Mouse (Mus musculus): ENCODE data around the gene Slc22a4. TPM values are rescaled to one million over a fixed set of nuclear protein-coding genes. Genes with fewer than 3 reads are reported as not detected.
A peak's percentile ranks its signal among the peaks of the same experiment; 100 is the strongest.

The Slc22a4 gene
- polyA plus RNA-seq, 1 experiment = 5.4 TPM

GRCm38 (mm10) chr11:54058056-54058617 lies 30.2 kb upstream of the Slc22a4 start:
- H3K36me3 ChIP-seq (ENCODE audit: control insufficient read depth, insufficient read depth, low read length) = no peaks in the 10 kb centered on the region

GRCm38 (mm10) chr11:54057428-54057827 lies 29.5 kb upstream of the Slc22a4 start:
- Histone ChIP-seq H3K27ac (ENCODE audit: insufficient read depth, low read length) (no peak overlapping the region), H3K27me3 (ENCODE audit: control insufficient read depth, insufficient read depth, low read length) (no peaks in the 10 kb centered on the region), H3K4me1 (ENCODE audit: control insufficient read depth, insufficient read depth, insufficient read length) (no peaks in the 10 kb centered on the region), H3K4me3 (ENCODE audit: extremely low read depth, insufficient read depth, insufficient read length) (no peak overlapping the region), H3K36me3 (ENCODE audit: control insufficient read depth, insufficient read depth, low read length) (no peaks in the 10 kb centered on the region)
- DNase-seq (ENCODE audit: low read depth in 1 of 2, low spot score in 2 of 2) = no peak
- 84% methylated on average over 2 of the region's 2 CpGs for WGBS
- no peak for TF ChIP-seq POLR2A (IDR thresholded peaks at IDR 0.05; ENCODE audit: low read depth, low read length)
- no peak for TF ChIP-seq CTCF (IDR thresholded peaks at IDR 0.05; ENCODE audit: extremely low read depth, insufficient read depth, insufficient read length, insufficient replicate concordance)

More at GRCm38 (mm10) chr11:54058056-54058617, 30.2 kb upstream of the Slc22a4 start:
- no peak overlapping the region for H3K27ac ChIP-seq (ENCODE audit: insufficient read depth, low read length)
- no peaks in the 10 kb centered on the region for H3K27me3 ChIP-seq (ENCODE audit: control insufficient read depth, insufficient read depth, low read length)
- no peak for DNase-seq (ENCODE audit: low read depth in 1 of 2, low spot score in 2 of 2)
- H3K4me1 ChIP-seq (ENCODE audit: control insufficient read depth, insufficient read depth, insufficient read length) = no peaks in the 10 kb centered on the region
- TF ChIP-seq CTCF (IDR thresholded peaks at IDR 0.05; ENCODE audit: extremely low read depth, insufficient read depth, insufficient read length, insufficient replicate concordance) (no peak), POLR2A (IDR thresholded peaks at IDR 0.05; ENCODE audit: low read depth, low read length) (no peak)
- H3K4me3 ChIP-seq (ENCODE audit: extremely low read depth, insufficient read depth, insufficient read length) = no peak overlapping the region
- 89% methylated on average over 10 of the region's 10 CpGs for WGBS

GRCm38 (mm10) chr11:54056132-54056531 lies 28.2 kb upstream of the Slc22a4 start:
- Histone ChIP-seq H3K4me3 (ENCODE audit: extremely low read depth, insufficient read depth, insufficient read length) (no peak overlapping the region), H3K27ac (ENCODE audit: insufficient read depth, low read length) (no peak overlapping the region), H3K4me1 (ENCODE audit: control insufficient read depth, insufficient read depth, insufficient read length) (no peaks in the 10 kb centered on the region), H3K36me3 (ENCODE audit: control insufficient read depth, insufficient read depth, low read length) (no peaks in the 10 kb centered on the region), H3K27me3 (ENCODE audit: control insufficient read depth, insufficient read depth, low read length) (no peaks in the 10 kb centered on the region)
- no peak for DNase-seq (ENCODE audit: low read depth in 1 of 2, low spot score in 2 of 2)
- WGBS = 85% methylated on average over 8 of the region's 8 CpGs
- TF ChIP-seq POLR2A (IDR thresholded peaks at IDR 0.05; ENCODE audit: low read depth, low read length) (no peak), CTCF (IDR thresholded peaks at IDR 0.05; ENCODE audit: extremely low read depth, insufficient read depth, insufficient read length, insufficient replicate concordance) (no peak)

- Histone ChIP-seq H3K4me1 (ENCODE audit: control insufficient read depth, insufficient read depth, insufficient read length) (no peaks in the 10 kb centered on the region), H3K27ac (ENCODE audit: insufficient read depth, low read length) (no peak overlapping the region), H3K36me3 (ENCODE audit: control insufficient read depth, insufficient read depth, low read length) (no peaks in the 10 kb centered on the region), H3K27me3 (ENCODE audit: control insufficient read depth, insufficient read depth, low read length) (no peaks in the 10 kb centered on the region), H3K4me3 (ENCODE audit: extremely low read depth, insufficient read depth, insufficient read length) (no peak overlapping the region)
- 14% methylated on average over 6 of the region's 6 CpGs for WGBS
- TF ChIP-seq CTCF (IDR thresholded peaks at IDR 0.05; ENCODE audit: extremely low read depth, insufficient read depth, insufficient read length, insufficient replicate concordance) = peak; percentile 17; the same call in 1 of the 2 replicates
- TF ChIP-seq POLR2A (IDR thresholded peaks at IDR 0.05; ENCODE audit: low read depth, low read length) = no peak
- peak in 1 of 2 experiments; percentile 8 for DNase-seq (ENCODE audit: low read depth in 1 of 2, low spot score in 2 of 2)
Observed at GRCm38 (mm10) chr11:54054257-54054656, 26.4 kb upstream of the Slc22a4 start.

GRCm38 (mm10) chr11:54053090-54053489 lies 25.2 kb upstream of the Slc22a4 start:
- 46% methylated on average over 7 of the region's 7 CpGs for WGBS
- H3K4me3 ChIP-seq (ENCODE audit: extremely low read depth, insufficient read depth, insufficient read length) = no peak overlapping the region
- H3K36me3 ChIP-seq (ENCODE audit: control insufficient read depth, insufficient read depth, low read length) = no peaks in the 10 kb centered on the region
- no peaks in the 10 kb centered on the region for H3K27me3 ChIP-seq (ENCODE audit: control insufficient read depth, insufficient read depth, low read length)
- no peak for DNase-seq (ENCODE audit: low read depth in 1 of 2, low spot score in 2 of 2)
- no peaks in the 10 kb centered on the region for H3K4me1 ChIP-seq (ENCODE audit: control insufficient read depth, insufficient read depth, insufficient read length)
- TF ChIP-seq POLR2A (IDR thresholded peaks at IDR 0.05; ENCODE audit: low read depth, low read length) (no peak), CTCF (IDR thresholded peaks at IDR 0.05; ENCODE audit: extremely low read depth, insufficient read depth, insufficient read length, insufficient replicate concordance) (no peak)
- no peak overlapping the region for H3K27ac ChIP-seq (ENCODE audit: insufficient read depth, low read length)

GRCm38 (mm10) chr11:54052128-54052527 lies 24.2 kb upstream of the Slc22a4 start:
- Histone ChIP-seq H3K4me3 (ENCODE audit: extremely low read depth, insufficient read depth, insufficient read length) (no peak overlapping the region), H3K4me1 (ENCODE audit: control insufficient read depth, insufficient read depth, insufficient read length) (no peaks in the 10 kb centered on the region), H3K36me3 (ENCODE audit: control insufficient read depth, insufficient read depth, low read length) (no peaks in the 10 kb centered on the region), H3K27me3 (ENCODE audit: control insufficient read depth, insufficient read depth, low read length) (no peaks in the 10 kb centered on the region), H3K27ac (ENCODE audit: insufficient read depth, low read length) (no peak overlapping the region)
- TF ChIP-seq CTCF (IDR thresholded peaks at IDR 0.05; ENCODE audit: extremely low read depth, insufficient read depth, insufficient read length, insufficient replicate concordance) = no peak
- TF ChIP-seq POLR2A (IDR thresholded peaks at IDR 0.05; ENCODE audit: low read depth, low read length) = no peak
- no peak for DNase-seq (ENCODE audit: low read depth in 1 of 2, low spot score in 2 of 2)
- 94% methylated on average over 5 of the region's 5 CpGs for WGBS

GRCm38 (mm10) chr11:54051161-54051560 lies 23.3 kb upstream of the Slc22a4 start:
- Histone ChIP-seq H3K36me3 (ENCODE audit: control insufficient read depth, insufficient read depth, low read length) (no peaks in the 10 kb centered on the region), H3K4me1 (ENCODE audit: control insufficient read depth, insufficient read depth, insufficient read length) (no peaks in the 10 kb centered on the region), H3K27me3 (ENCODE audit: control insufficient read depth, insufficient read depth, low read length) (no peaks in the 10 kb centered on the region), H3K27ac (ENCODE audit: insufficient read depth, low read length) (no peak overlapping the region), H3K4me3 (ENCODE audit: extremely low read depth, insufficient read depth, insufficient read length) (no peak overlapping the region)
- WGBS = 87% methylated on average over 7 of the region's 7 CpGs
- no peak for DNase-seq (ENCODE audit: low read depth in 1 of 2, low spot score in 2 of 2)
- TF ChIP-seq CTCF (IDR thresholded peaks at IDR 0.05; ENCODE audit: extremely low read depth, insufficient read depth, insufficient read length, insufficient replicate concordance) (no peak), POLR2A (IDR thresholded peaks at IDR 0.05; ENCODE audit: low read depth, low read length) (no peak)
